Mouse (Mus musculus): ENCODE measurements at regions not wholly inside any gene's neighbourhood (a gene's known extent, or its start where the extent isn't known, plus 50 kb on each side); places are given as distances from the start of the nearest gene placed in this dataset.
"Not testable (repeated sequence)": the region's sequence is repeated elsewhere in the genome, so short reads cannot be mapped to it uniquely, and the experiment has no call there.

- not testable (repeated sequence) for DNase-seq
These were observed 76.0 kb downstream of the Zfp97 start for GRCm38 (mm10) chr17:17197229-17197628.

- DNase-seq, result no peak
These were observed 107.9 kb downstream of the Zfp97 start for GRCm38 (mm10) chr17:17229069-17229468.

GRCm38 (mm10) chr17:17234329-17235185 is 113.3 kb downstream of the Zfp97 start:
- DNase-seq, result peak; percentile 98

GRCm38 (mm10) chr17:17235186-17235482 is 113.9 kb downstream of the Zfp97 start:
- DNase-seq, result not testable (repeated sequence)
